Mouse (Mus musculus) embryo, embryonic 11.5 days (tissue): ENCODE measurements around the gene Ttc26.
"Not testable (repeated sequence)": the region's sequence is repeated elsewhere in the genome, so short reads cannot be mapped to it uniquely, and the experiment has no call there.

ENCODE experiments used
- DNase-seq: peaks from one replicate; pipeline ENCODE4 v3.0.0-alpha.2; 2012; ENCODE audit warnings: low read depth, low spot score

Ttc26 gene

DNA sequence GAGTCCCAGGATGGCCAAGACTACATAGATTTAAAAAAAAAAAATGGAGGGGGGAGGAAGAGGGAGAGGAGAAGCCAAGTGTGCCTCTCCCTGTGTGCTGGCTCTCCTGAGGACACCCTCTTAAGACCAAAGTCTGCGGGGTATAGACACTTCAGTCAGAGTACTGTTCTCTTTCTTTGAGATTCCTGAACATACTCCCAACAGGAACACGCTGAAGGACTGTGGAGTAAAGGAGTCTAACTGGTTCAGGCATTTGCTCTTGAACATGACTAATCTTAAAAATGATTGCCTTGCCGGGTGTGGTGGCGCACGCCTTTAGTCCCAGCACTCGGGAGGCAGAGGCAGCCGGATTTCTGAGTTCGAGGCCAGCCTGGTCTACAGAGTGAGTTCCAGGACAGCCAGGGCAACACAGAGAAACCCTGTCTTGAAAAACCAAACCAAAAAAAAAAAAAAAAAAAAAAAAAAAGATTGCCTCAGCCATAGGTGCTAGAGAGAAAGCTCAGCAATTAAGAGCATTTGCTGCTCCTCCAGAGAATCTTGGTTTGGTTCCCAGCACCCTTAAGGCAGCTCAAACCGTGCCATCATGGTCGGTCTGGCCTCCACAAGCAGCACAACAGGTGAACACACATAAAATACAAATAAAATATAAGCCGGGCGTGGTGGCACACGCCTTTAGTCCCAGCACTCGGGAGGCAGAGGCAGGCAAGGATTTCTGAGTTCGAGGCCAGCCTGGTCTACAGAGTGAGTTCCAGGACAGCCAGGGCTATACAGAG, 24.4 kb upstream of the Ttc26 start:
- not testable (repeated sequence) for DNase-seq

DNA sequence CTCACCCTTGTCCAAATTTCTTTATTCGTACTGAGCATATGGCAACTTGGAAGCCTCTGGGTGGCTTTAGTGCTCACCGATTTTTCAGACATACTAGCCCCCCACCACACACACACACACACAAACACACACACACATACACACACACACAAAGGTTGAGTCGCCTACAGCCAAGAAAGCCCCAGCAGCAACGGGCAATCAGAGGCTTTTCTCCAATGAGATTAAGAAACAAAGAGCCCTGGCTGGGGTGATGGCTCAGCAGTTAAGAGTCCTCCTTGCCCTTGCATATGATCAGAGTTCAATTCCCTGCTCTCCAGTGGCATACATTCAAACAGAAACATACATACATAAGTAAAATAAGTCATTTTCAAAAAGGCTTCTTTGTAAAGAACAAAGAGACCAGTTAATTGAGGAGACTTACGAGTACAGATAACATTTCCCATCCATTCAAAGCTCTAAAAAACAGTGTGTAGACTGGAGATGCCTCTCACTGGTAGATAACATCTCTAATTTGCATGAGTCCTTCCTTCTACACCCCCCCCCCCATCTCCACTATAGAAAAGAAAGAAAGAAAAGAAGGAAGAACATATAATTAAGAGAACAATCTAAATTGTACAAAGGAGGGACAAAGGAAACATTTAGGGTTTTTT, 23.5 kb upstream of the Ttc26 start:
- DNase-seq: no peak

DNA sequence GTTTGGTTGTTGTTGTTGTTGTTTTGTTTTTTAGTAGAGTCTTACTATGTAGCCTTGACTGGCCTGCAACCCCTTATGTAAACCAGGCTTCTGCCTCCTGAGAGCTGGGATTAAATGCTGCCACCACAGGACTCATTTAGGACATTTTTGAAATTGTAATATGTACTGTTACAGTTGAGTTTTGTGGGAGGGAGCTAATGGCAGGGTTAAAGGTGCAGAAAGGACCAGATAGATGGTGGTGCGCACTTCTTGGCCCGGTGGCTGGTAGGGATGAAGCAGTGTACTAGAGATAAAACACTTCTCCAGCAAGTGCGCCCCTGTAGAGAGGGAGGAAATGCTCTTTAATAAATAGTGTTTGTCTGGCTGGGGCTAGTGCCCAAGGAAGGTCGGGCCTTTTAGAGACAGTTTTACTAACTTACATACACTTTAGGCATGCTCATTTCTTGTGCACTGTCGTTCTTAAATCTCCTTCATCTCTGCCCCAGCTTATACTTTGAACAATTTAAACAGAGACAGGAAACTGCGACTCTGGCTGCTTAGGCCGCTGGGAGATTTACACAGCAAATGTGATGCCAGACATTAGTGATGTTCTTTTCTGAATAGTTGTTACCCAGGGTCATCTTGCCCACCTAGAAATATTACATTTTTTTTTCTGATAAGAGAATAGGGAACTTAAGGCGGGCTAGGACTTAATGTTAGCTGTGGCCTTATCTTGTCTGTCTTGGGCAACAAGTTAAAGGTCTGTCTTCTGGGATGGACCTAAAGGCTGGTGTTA, 22.8 kb upstream of the Ttc26 start:
- no peak for DNase-seq

DNA sequence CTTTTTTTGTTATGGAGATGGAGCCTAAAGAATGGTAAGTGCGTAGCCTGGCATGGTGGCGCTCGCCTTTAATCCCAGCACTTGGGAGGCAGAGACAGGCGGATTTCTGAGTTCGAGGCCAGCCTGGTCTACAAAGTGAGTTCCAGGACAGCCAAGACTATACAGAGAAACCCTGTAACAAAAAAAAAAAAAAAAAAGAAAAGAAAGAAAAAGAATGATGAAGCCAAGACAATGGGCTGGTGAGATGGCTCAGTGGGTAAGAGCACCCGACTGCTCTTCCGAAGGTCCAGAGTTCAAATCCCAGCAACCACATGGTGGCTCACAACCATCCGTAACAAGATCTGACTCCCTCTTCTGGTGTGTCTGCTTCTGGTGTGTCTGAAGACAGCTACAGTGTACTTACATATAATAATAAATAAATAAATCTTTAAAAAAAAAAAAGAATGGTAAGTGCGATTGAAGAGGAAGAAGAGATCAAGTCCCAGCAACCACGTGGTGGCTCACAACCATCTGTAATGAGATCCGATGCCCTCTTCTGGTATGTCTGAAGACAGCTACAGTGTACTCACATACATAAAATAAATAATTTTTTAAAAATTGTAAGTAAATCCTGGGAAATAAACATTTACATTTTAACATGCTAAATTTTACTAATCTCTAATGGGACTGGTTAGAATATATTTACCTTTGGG, 22.1 kb upstream of the Ttc26 start:
- DNase-seq: not testable (repeated sequence)

DNA sequence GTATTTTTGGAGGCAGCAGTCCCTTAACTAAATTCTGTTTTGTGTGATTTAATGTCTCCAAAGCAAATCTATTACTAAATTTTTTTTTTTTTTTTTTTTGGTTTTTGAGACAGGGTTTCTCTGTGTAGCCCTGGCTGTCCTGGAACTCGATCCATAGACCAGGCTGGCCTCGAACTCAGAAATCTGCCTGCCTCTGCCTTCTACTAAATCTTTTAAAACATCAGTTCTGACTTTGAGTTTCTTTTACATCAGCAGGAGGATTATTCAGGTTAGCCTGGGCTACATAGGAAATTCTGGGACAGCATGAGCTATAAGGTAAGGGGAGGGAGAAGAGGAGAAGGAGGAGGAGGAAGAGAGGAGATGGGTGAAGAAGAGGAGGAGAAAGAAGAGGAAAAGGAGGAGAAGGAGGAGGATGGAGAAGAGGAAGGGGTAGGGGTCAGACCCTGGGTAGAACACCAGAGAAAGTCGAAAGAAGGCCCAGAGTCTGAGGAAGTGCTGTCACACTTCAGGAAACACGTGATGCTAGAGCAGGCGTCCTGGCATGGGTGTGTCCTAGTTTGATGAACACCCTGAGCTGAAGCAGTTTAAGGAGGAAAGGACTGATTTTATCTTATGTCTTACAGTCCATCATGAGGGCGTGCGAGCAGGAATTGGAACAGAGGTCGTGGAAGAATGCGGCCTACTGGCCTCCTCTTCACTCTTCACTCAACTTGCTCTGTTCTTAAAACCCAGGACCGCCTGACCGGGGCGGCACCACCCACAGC, 21.4 kb upstream of the Ttc26 start:
- DNase-seq: no peak

DNA sequence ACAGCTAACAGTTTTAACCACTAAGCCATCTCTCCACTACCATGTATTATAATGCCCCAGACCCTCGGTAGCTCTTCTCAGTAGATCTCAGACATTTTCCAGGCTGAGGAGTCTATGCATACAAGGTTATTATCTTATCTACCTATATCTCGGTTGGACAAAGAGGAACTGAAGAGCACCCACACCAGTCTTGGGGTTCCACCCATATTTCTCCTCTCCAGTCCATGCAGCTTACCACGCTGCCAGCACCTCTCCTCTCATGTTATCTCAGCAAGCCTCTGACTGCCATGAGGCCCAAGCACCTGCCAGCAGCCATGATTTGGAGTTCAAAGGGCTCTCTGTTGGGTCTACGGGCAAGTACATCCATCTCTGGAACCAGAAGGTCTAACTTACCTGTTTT, 20.2 kb upstream of the Ttc26 start:
- DNase-seq: no peak

DNA sequence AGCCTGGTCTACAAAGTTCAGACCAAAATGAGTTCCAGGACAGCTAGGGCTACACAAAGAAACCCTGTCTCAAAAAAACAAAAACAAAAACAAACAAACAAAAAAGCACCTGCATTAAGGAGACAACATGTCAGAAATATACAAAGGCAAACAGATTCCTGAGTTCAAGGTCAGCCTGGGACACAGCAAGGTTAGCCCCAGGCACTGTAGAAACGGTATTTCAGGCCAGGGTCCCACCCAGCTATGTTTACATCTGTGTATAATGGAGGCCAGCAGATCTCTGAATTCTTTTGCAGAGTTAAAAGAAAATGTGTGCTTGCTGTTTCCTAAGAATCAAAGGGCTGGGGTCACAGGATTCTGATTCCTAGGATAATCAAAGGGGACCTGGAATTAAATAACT, 19.3 kb upstream of the Ttc26 start:
- no peak for DNase-seq

- no peak for DNase-seq
These were observed 17.9 kb upstream of the Ttc26 start for GRCm38 (mm10) chr6:38363370-38363769.

GRCm38 (mm10) chr6:38364121-38364520, 17.1 kb upstream of the Ttc26 start:
- no peak for DNase-seq

DNA sequence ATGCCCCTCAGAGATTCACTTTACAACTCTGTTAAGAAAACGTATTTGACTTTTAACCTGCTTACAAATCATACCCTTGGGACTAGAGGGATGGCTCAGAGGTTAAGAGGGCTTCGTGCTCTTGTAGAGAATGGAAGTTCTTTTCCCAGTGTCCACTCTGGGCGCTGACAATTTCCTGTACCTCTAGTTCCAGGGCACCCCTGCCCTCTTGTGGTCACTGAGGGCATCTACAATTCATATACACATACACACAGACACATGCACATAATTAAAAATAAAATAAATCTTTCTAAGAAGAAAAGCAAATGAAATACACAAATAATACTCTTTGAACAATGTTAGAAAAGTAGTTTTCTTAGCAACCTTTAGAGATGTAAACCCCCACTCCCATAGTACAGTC, 11.3 kb upstream of the Ttc26 start:
- DNase-seq: no peak

DNA sequence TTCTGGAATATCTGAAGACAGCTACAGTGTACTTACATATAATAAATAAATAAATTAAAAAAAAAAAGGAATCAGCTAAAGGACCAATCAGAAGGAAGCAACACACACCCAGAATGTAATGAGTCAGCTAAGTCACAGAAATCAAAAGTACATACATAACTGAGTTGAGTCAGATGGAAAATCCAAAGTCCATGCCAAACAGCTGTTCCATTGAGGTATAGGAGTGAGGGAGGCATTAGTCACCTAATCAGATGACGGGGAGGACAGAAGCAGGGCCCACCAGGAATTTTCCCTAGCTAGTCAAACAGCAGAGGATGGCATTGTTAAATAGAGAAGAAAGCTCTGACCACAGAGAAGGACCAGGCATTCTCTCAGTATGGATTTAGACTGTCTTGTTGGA, 7.0 kb upstream of the Ttc26 start:
- DNase-seq: no peak

DNA sequence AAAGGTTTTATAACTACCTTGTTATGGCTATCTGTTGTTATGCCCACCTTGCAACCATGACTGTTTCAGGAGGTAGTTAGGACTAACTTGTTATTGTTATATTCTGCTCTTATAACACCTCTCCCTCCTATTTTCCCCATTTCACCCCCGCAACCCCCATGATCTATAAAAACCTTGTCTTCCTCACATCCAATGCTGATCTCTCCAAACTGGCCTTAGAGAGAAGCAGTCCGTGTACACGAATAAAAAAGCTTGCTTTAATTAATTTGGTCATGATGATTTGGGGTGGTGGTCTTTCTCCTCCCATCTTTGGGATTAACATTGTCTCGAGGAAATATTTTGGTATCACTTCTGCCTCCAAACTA, 523 bp upstream of the Ttc26 start:
- no peak for DNase-seq

DNA sequence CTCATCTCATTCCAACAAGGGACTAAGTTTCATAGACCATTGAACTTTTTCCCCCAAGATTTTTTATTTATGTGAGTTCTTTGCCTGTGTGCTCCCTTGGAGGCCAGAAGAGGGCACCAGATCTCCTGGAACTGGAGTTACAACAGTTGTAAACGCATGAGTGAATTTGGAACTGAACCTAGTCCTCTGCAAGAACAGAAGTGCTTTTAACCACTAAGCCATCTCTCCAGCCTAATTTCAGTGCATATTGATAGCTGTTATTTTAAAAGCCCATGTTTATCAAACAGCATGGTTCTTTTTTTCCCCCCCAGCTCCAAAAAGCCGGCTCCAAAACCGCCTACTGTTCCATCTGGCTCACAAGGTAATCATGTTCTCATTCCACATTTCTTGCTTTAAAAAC, 8.4 kb downstream of the Ttc26 start:
- DNase-seq: peak; percentile 14

GRCm38 (mm10) chr6:38432457-38432856, 51.2 kb downstream of the Ttc26 start:
- not testable (repeated sequence) for DNase-seq

DNA sequence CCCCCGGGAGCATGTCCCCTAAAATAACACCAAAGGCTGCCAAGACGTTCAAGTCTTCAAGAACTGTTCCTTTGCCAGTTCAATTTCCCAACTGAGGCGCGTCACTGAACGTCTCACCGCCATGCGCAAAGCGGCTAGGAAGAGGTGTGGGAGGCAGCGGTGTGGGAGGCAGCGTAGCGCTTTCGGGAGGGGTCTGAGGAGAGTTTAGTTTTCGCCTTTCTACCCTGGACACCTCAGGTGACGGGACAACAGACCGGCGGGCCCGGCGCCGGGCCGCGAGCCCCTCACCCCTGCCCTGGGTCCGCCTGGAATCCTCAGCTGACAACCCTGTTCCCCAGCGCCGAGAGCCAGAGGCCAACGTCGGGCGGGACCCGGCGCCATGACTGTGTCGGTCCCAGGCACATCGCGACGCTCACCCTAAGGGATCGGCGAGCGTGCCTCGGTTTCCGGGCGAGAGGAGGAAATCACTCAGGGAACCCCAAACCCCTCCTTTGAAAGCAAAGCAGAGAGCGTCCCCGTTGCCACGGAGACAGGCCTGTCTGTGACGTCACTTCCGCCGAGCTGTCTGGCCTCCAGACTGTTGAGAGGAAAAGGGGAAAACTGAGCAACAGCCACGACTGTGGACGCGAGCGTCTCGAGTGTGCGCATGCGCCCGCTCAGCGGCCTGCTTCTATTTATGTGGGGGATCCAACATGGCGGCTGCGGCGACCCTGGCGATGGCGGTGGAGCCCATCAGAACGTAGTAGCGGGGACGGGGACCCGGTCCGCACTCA, 52.2 kb downstream of the Ttc26 start, which contains the start of gene Ubn2:
Gene Ubn2 (plus strand): TSS at position 690 of the 773 bp plus-strand sequence.
- DNase-seq: peak; percentile 99

DNA sequence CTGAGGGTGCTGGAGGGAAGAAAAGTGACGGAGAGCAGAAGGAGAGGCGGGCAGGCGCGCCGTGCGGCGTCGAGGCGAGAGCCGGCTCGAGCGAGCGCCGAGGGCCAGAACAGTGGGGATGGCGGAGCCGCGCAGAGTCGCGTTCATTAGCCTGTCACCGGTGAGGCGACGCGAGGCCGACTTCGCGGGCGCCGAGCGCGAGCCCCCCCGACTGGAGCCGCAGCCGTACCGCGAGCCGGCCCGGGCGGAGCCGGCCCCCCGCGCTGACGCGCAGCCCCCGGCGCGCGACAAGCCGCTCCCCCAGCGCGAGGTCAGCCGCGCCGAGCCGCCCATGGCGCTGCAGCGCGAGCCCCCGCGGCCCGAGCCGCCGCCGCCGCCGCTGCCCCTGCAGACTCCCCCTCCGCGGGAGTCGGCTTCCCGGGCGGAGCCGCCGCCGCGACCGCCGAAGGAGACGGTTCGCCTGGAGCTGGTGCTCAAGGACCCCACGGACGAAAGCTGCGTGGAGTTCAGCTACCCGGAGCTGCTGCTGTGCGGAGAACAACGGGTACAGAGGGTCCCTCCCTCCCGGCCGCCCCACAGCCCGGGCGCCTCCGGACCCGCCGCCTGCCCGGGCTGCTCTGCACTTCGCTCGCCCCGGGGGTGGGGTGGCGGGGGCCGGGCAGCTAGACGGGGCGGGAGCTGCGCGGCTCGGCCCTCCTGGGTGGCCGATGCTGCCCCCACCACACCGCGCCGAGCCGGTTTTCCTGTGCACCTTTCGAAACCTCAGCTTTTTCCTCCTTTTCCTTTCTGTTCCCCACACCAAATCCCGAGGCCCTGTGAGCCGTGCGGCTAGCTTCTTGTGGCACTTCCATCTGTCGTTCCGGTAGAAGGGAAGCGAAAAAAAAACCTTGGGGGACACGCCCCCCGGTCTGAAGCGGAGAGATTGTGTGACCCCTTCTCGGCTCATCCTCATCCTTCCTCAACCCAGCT, 53.1 kb downstream of the Ttc26 start:
- DNase-seq: peak; percentile 20

- DNase-seq: no peak
These were observed 62.6 kb downstream of the Ttc26 start for GRCm38 (mm10) chr6:38443842-38444241.

- DNase-seq: no peak
These were observed 67.0 kb downstream of the Ttc26 start for GRCm38 (mm10) chr6:38448295-38448694.

- no peak for DNase-seq
These were observed 71.8 kb downstream of the Ttc26 start for GRCm38 (mm10) chr6:38453049-38453448.
